Mouse (Mus musculus): Measurements from ENCODE around the gene Arhgef15. TPM values are rescaled to one million over a fixed set of nuclear protein-coding genes. Genes with fewer than 3 reads are reported as not detected.

Arhgef15 gene
- total RNA-seq, 2 experiments from 2014 or later, result 10.7 to 13.8 TPM

GRCm38 (mm10) chr11:68902047-68902364, 55.3 kb downstream of the Arhgef15 start:
- intact Hi-C loops (cut with DNase I; ENCODE audit: low total_unique reads), result no loop called here
- no peak for DNase-seq

- peak; percentile 96 for DNase-seq
- intact Hi-C loops (cut with DNase I; ENCODE audit: low total_unique reads), result no loop called here
These were observed 55.8 kb downstream of the Arhgef15 start, which contains the start of gene Rpl26 for GRCm38 (mm10) chr11:68901351-68902046. Rpl26 (plus strand) TSS chr11:68901583.

GRCm38 (mm10) chr11:68900519-68901350, 56.5 kb downstream of the Arhgef15 start:
- DNase-seq, result no peak
- intact Hi-C loops (cut with DNase I; ENCODE audit: low total_unique reads), result no loop called here

GRCm38 (mm10) chr11:68899815-68900214, 57.5 kb downstream of the Arhgef15 start:
- intact Hi-C loops (cut with DNase I; ENCODE audit: low total_unique reads), result no loop called here
- DNase-seq, result no peak

GRCm38 (mm10) chr11:68898790-68899189, 58.5 kb downstream of the Arhgef15 start:
- intact Hi-C loops (cut with DNase I; ENCODE audit: low total_unique reads), result no loop called here
- DNase-seq, result no peak

GRCm38 (mm10) chr11:68897838-68898237, 59.4 kb downstream of the Arhgef15 start:
- intact Hi-C loops (cut with DNase I; ENCODE audit: low total_unique reads), result no loop called here
- DNase-seq, result no peak

- DNase-seq, result no peak
- intact Hi-C loops (cut with DNase I; ENCODE audit: low total_unique reads), result no loop called here
These were observed 60.2 kb downstream of the Arhgef15 start for GRCm38 (mm10) chr11:68897120-68897519.

GRCm38 (mm10) chr11:68896247-68896646, 61.0 kb downstream of the Arhgef15 start:
- DNase-seq, result no peak
- intact Hi-C loops (cut with DNase I; ENCODE audit: low total_unique reads), result no loop called here

GRCm38 (mm10) chr11:68893911-68894464, 63.3 kb downstream of the Arhgef15 start:
- no peak for DNase-seq
- intact Hi-C loops (cut with DNase I; ENCODE audit: low total_unique reads), result no loop called here

Small RNA genes within 50 kb of the gene (microRNA-seq; reads per million reads assigned to microRNA genes)
- gene Mir3062, result 0 to 0.64 reads per million in 2 experiments

Other genes starting within 250 kb of the Arhgef15 start
- 10 to 100 TPM; 54.3 to 61.1 TPM for gene Ndel1, start 85.6 kb downstream of the Arhgef15 start, total RNA-seq (2021)
- gene Rnf222, start 68.9 kb downstream of the Arhgef15 start, total RNA-seq (2021), result not detected
- 100 to 1,000 TPM; 791 to 878 TPM for gene Rpl26, start 55.9 kb downstream of the Arhgef15 start, total RNA-seq (2021)
- gene Odf4, start 30.4 kb downstream of the Arhgef15 start, total RNA-seq (2021), result not detected
- gene Slc25a35, start 10.7 kb upstream of the Arhgef15 start, total RNA-seq (2021), result 1 to 10 TPM; 4.3 to 5.7 TPM
- gene Rangrf, start 17.7 kb upstream of the Arhgef15 start, total RNA-seq (2021), result 10 to 100 TPM; 54.2 to 57.7 TPM
- 1 to 10 TPM; 5.6 to 7.3 TPM for gene Pfas, start 51.0 kb upstream of the Arhgef15 start, total RNA-seq (2021)
- 1 to 10 TPM; 7.5 to 8.1 TPM for gene Ctc1, start 58.4 kb upstream of the Arhgef15 start, total RNA-seq (2021)
- 1 to 10 TPM; 4.2 to 4.4 TPM for gene Aurkb, start 88.2 kb upstream of the Arhgef15 start, total RNA-seq (2021)
- 10 to 100 TPM; 13.5 to 14.3 TPM for gene Borcs6, start 102.2 kb upstream of the Arhgef15 start, total RNA-seq (2021)
- 1 to 10 TPM; 2.9 to 4.7 TPM for gene Tmem107, start 113.3 kb upstream of the Arhgef15 start, total RNA-seq (2021)
- 10 to 100 TPM; 37.9 to 39.7 TPM for gene Vamp2, start 131.0 kb upstream of the Arhgef15 start, total RNA-seq (2021)
- 10 to 100 TPM; 22.1 to 77.5 TPM for gene Per1, start 137.7 kb upstream of the Arhgef15 start, total RNA-seq (2021)
- under 1 TPM in 1 of 2 experiments, not detected in 1; 0.10 TPM for gene Hes7, start 162.9 kb upstream of the Arhgef15 start, total RNA-seq (2021)
- gene 9130213A22Rik, start 165.1 kb upstream of the Arhgef15 start, total RNA-seq (2021), result under 1 TPM in 1 of 2 experiments, not detected in 1; 0.18 TPM
- gene Aloxe3, start 168.4 kb upstream of the Arhgef15 start, total RNA-seq (2021), result not detected
- not detected for gene Alox12b, start 199.5 kb upstream of the Arhgef15 start, total RNA-seq (2021)
- gene Alox8, start 240.4 kb upstream of the Arhgef15 start, total RNA-seq (2021), result not detected

Data from gastrocnemius, postnatal 14 days (tissue).